Mouse (Mus musculus) MEL (cell line): ENCODE data around the gene Il23r. TPM values are rescaled to one million over a fixed set of nuclear protein-coding genes. Genes with fewer than 3 reads are reported as not detected.

Experiments
- DNase-seq: peaks from one replicate; pipeline ENCODE4 v3.0.0; 2011; ENCODE audit warnings: low read depth, low spot score
- H3K27ac ChIP-seq: 2 replicates; pipeline ENCODE4 v1.5.1; 2012; ENCODE audit warnings: low read depth, mild to moderate bottlenecking, control low read depth, low read length, moderate library complexity; ENCODE audit not compliant: control insufficient read depth
- H3K27me3 ChIP-seq, 2 experiments: fragments of 150-350 bp in 1 of 2; sonication (generic) in 1 of 2; 2 replicates each; pipeline ENCODE4 v1.6.1; 2012; ENCODE audit warnings: low read length in 2 of 2, mild to moderate bottlenecking in 2 of 2, improper control_type of control experiment in 1 of 2, moderate library complexity in 1 of 2; ENCODE audit not compliant: insufficient read depth in 2 of 2, control insufficient read depth in 1 of 2
- H3K36me3 ChIP-seq, 2 experiments: 2 replicates each; pipeline ENCODE4 v1.6.1; 2012 to 2014; ENCODE audit warnings: low read length in 2 of 2, improper control_type of control experiment in 1 of 2, inconsistent platforms in 1 of 2, mild to moderate bottlenecking in 1 of 2; ENCODE audit not compliant: insufficient read depth in 2 of 2, control insufficient read depth in 1 of 2
- H3K4me1 ChIP-seq, 2 experiments: fragments of 150-350 bp in 1 of 2; sonication (generic) in 1 of 2; 2 replicates each; pipeline ENCODE4 v1.6.1; 2012; ENCODE audit warnings: low read length in 2 of 2, improper control_type of control experiment in 1 of 2, mild to moderate bottlenecking in 1 of 2; ENCODE audit not compliant: insufficient read depth in 2 of 2, control insufficient read depth in 1 of 2
- H3K4me3 ChIP-seq, 2 experiments: fragments of 150-350 bp in 1 of 2; sonication (generic) in 1 of 2; 2 replicates each; pipeline ENCODE4 v1.5.1; 2012; ENCODE audit warnings: low read depth in 2 of 2, low read length in 2 of 2, mild to moderate bottlenecking in 2 of 2, moderate library complexity in 2 of 2, control low read depth in 1 of 2, improper control_type of control experiment in 1 of 2; ENCODE audit not compliant: control insufficient read depth in 1 of 2, insufficient read depth in 1 of 2
- H3K79me2 ChIP-seq: 2 replicates; pipeline ENCODE4 v1.6.1; 2012; ENCODE audit warnings: mild to moderate bottlenecking, low read length, moderate library complexity; ENCODE audit not compliant: control insufficient read depth, poor library complexity, insufficient read depth
- H3K9ac ChIP-seq: 2 replicates; pipeline ENCODE4 v1.6.1; 2012; ENCODE audit warnings: low read depth, mild to moderate bottlenecking, control low read depth, low read length, moderate library complexity; ENCODE audit not compliant: control insufficient read depth, poor library complexity, severe bottlenecking
- H3K9me3 ChIP-seq: fragments of 150-350 bp; sonication (generic); replicated peaks from 2 replicates; pipeline ENCODE4 v1.6.1; 2012; ENCODE audit warnings: mild to moderate bottlenecking, low read length, improper control_type of control experiment, moderate library complexity; ENCODE audit not compliant: insufficient read depth
- BHLHE40 ChIP-seq: IDR thresholded peaks from 2 replicates; pipeline ENCODE4 v1.6.1; 2012; ENCODE audit warnings: low read depth, mild to moderate bottlenecking, inconsistent platforms, low read length, improper control_type of control experiment, borderline replicate concordance
- CHD1 ChIP-seq: IDR thresholded peaks from 2 replicates; pipeline ENCODE4 v1.6.1; 2012; ENCODE audit warnings: low read depth, mild to moderate bottlenecking, inconsistent platforms, low read length, improper control_type of control experiment
- CTCF ChIP-seq, 3 experiments: IDR thresholded peaks in 2 of 3; conservative IDR thresholded peaks in 1 of 3; 2 replicates each; pipeline ENCODE4 v1.5.1; 2011 to 2012; ENCODE audit warnings: low read length in 3 of 3, low read depth in 2 of 3, mild to moderate bottlenecking in 2 of 3, improper control_type of control experiment in 1 of 3, inconsistent platforms in 1 of 3, mixed read lengths in 1 of 3, moderate library complexity in 1 of 3; ENCODE audit not compliant: control insufficient read depth in 1 of 3, insufficient read depth in 1 of 3, poor library complexity in 1 of 3, severe bottlenecking in 1 of 3
- GABPA ChIP-seq: IDR thresholded peaks from 2 replicates; pipeline ENCODE4 v1.6.1; 2012; ENCODE audit warnings: low read depth, mild to moderate bottlenecking, inconsistent platforms, low read length, improper control_type of control experiment, moderate library complexity
- GATA1 ChIP-seq: IDR thresholded peaks from 2 replicates; pipeline ENCODE4 v1.6.1; 2011; ENCODE audit warnings: low read depth, low read length, improper control_type of control experiment
- JUND ChIP-seq: IDR thresholded peaks from 2 replicates; pipeline ENCODE4 v1.6.1; 2011; ENCODE audit warnings: low read depth, mild to moderate bottlenecking, improper control_type of control experiment, low read length
- MAX ChIP-seq: IDR thresholded peaks from 2 replicates; pipeline ENCODE4 v1.6.1; 2011; ENCODE audit warnings: low read length, improper control_type of control experiment
- MAZ ChIP-seq: IDR thresholded peaks from 2 replicates; pipeline ENCODE4 v1.6.1; 2012; ENCODE audit warnings: low read depth, mild to moderate bottlenecking, inconsistent platforms, low read length, improper control_type of control experiment
- MYB ChIP-seq: IDR thresholded peaks from 2 replicates; pipeline ENCODE4 v1.6.1; 2011; ENCODE audit warnings: mild to moderate bottlenecking, low read depth, low read length, improper control_type of control experiment
- POLR2AphosphoS2 ChIP-seq: IDR thresholded peaks from 2 replicates; pipeline ENCODE4 v1.6.1; 2011; ENCODE audit warnings: low read length, improper control_type of control experiment
- POLR2AphosphoS5 ChIP-seq: IDR thresholded peaks from 2 replicates; pipeline ENCODE4 v1.6.1; 2012; ENCODE audit warnings: low read depth, borderline replicate concordance, mild to moderate bottlenecking, inconsistent platforms, low read length, moderate library complexity, mixed read lengths
- SMC3 ChIP-seq: IDR thresholded peaks from 2 replicates; pipeline ENCODE4 v1.6.1; 2011; ENCODE audit warnings: low read depth, low read length, improper control_type of control experiment
- TAL1 ChIP-seq: IDR thresholded peaks from 2 replicates; pipeline ENCODE4 v1.6.1; 2012; ENCODE audit warnings: mild to moderate bottlenecking, inconsistent platforms, low read length, moderate library complexity, mixed read lengths
- ZC3H11A ChIP-seq: IDR thresholded peaks from 2 replicates; pipeline ENCODE4 v1.6.1; 2012; ENCODE audit warnings: low read depth, mild to moderate bottlenecking, inconsistent platforms, low read length, improper control_type of control experiment
- polyA plus RNA-seq, 2 experiments: library from polyadenylated mRNA; stranded (reverse) in 1 of 2; unstranded in 1 of 2; fragments of >175 nt in 1 of 2; fragments of >200 nt in 1 of 2; gene quantifications; 2 replicates each; pipeline versions ENCODE4 v1.2.1 to v1.2.4; 2012; ENCODE audit warnings: low replicate concordance in 2 of 2, low read depth in 1 of 2; ENCODE audit not compliant: insufficient read length in 2 of 2, insufficient read depth in 1 of 2, missing spikeins in 1 of 2
- total RNA-seq: library from RNA; depleted of rRNA; stranded (reverse); fragments of 300-350 nt; gene quantifications from 2 replicates; pipeline ENCODE4 v1.2.3, GENCODE M21; 2012

Il23r gene
- total and polyA plus RNA-seq, 3 experiments: not detected

DNA sequence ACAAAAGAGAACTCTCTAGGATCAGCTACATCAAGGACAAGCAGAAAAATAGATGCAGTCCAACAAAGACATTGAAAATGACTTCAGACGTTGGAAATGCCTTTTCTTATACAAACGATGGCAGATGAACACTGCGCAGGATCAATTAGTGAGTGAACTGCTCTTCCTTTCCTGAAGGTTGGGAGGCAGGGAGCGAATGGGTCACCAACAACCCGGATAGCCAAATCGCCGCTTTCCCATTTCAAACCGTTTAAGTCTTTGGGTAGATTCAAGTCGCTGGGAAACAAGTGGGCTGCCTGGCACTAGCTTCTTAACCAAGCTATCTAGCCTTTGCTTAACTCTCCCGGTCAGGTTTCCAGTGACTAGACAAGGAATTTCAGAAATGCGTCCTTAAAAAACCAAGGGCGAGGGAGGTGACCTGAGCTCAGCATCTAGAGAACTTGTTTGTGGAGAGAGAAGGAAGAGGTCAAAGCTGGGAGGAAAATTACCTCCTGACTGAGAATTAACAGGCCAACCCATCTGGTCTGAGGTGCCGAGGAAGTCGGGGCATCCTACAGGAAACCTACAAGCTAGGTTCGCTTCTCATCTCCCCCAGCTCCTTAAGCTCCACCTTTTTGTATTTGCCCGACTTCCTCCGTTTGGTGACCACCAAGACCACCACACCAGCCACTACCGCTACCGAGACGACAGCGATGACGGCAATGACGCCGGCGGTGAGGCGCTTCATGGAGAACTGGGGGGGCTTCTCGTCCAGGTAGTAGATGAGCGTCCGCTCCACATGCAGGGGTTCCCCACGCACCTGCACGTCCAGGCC, 42.7 kb upstream of the Il23r start:
- Histone ChIP-seq H3K9ac (no peak overlapping the region), H3K4me3 (no peak overlapping the region), H3K9me3 (no peaks in the 10 kb centered on the region), H3K27me3 (no peaks in the 10 kb centered on the region), H3K27ac (no peak overlapping the region), H3K36me3 (no peaks in the 10 kb centered on the region), H3K79me2 (no peaks in the 10 kb centered on the region), H3K4me1 (no peaks in the 10 kb centered on the region)
- no peak for DNase-seq
- TF ChIP-seq GATA1: no peak
- TF ChIP-seq SMC3: no peak
- no peak for TF ChIP-seq ZC3H11A
- no peak for TF ChIP-seq CHD1
- no peak for TF ChIP-seq POLR2AphosphoS5
- TF ChIP-seq MAZ: no peak
- no peak for TF ChIP-seq TAL1

DNA sequence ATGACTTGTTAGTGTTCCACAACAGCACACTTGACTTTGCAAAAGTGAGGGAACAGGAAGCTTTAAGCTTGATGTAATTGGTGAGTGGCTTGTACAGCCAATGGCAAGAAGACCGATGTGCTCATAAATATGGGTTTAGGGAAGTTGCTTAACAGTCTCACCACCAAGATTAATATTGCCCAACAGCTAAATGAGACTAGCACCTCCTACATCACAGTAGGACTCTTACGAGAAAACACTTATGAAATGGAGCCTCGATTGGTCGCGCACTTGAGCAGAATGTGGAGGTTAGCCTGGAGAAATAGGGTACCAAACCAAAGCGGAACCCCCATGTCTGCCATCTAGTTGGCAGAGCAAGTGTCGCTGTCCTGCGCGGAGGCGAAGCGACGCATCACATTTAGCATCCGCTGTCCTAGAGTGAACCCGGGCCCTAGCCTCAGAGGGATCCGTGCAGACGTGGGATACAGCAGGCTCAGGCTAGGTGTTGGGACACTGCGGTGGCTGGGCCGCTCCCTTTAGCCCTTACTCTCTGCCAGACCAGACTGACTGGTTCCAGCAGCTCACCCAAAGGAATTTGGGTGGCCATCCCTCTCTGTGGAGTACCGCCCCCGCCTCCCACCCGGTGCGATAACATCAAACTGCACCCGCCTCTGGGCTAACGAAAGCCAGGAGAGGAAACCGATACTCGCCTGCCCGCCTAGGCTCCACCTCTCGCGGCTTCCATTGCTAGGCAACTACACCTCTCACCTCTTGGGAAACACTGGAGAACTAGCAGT, 41.2 kb upstream of the Il23r start:
- Histone ChIP-seq H3K9me3 (no peaks in the 10 kb centered on the region), H3K27ac (no peak overlapping the region), H3K4me1 (no peaks in the 10 kb centered on the region), H3K79me2 (no peaks in the 10 kb centered on the region), H3K9ac (no peak overlapping the region), H3K36me3 (no peaks in the 10 kb centered on the region), H3K27me3 (no peaks in the 10 kb centered on the region)
- no peak for TF ChIP-seq CTCF (IDR thresholded peaks at IDR 0.05 in 2 of 3, conservative IDR thresholded peaks at IDR 0.05 in 1 of 3; ENCODE audit: control insufficient read depth in 1 of 3, insufficient read depth in 1 of 3, low read depth in 2 of 3, low read length in 3 of 3, poor library complexity in 1 of 3, severe bottlenecking in 1 of 3)
- TF ChIP-seq POLR2AphosphoS2: no peak
- TF ChIP-seq BHLHE40: no peak
- no peak for TF ChIP-seq MAX
- TF ChIP-seq MYB: no peak
- no peak for TF ChIP-seq JUND
- TF ChIP-seq GABPA: no peak
- TF ChIP-seq, all 39 proteins: peak for 0
- no peak overlapping the region for H3K4me3 ChIP-seq
- DNase-seq: no peak
